In genomic region chr10:82048460-82048804, GRCm38 (mm10) we compare ENCODE assay signal across 8 mouse cellular contexts. TPM values are rescaled to one million over a fixed set of nuclear protein-coding genes. Genes with fewer than 3 reads are reported as not detected.
A peak's percentile ranks its signal among the peaks of the same experiment; 100 is the strongest.
DNase-seq lines count a peak whose midpoint lies in the region; ATAC-seq and TF ChIP-seq lines count a peak whose summit lies in the region.
"Not testable (repeated sequence)": the region's sequence is repeated elsewhere in the genome, so short reads cannot be mapped to it uniquely, and the experiment has no call there.

No protein-coding gene starts in this region.

- H3K4me2 ChIP-seq in heart, embryonic 13.5 days: peak overlapping the region; percentile 72
- peak overlapping the region; percentile 56 for H3K4me2 ChIP-seq in limb, embryonic 12.5 days
- H3K4me2 ChIP-seq in lung, embryonic 15.5 days: peak overlapping the region; percentile 60
- peak overlapping the region; percentile 53 for H3K4me2 ChIP-seq in midbrain, postnatal 0 days (ENCODE audit: low read depth, low read length, poor library complexity, severe bottlenecking)

- H3K9me3 ChIP-seq in forebrain, embryonic 10.5 days: peaks cover 80% of the 10 kb centered on the region
- peaks cover 52% of the 10 kb centered on the region for H3K9me3 ChIP-seq in heart, embryonic 13.5 days
- H3K9me3 ChIP-seq in limb, embryonic 12.5 days: peaks cover 62% of the 10 kb centered on the region
- peaks cover 29% of the 10 kb centered on the region for H3K9me3 ChIP-seq in lung, embryonic 15.5 days
- peaks cover 33% of the 10 kb centered on the region for H3K9me3 ChIP-seq in midbrain, postnatal 0 days (ENCODE audit: low read length)

- TF ChIP-seq POLR2A in bone marrow, adult 2 months (IDR thresholded peaks at IDR 0.05; ENCODE audit: borderline replicate concordance, control insufficient read depth, low read depth, low read length); testis, adult 2 months (IDR thresholded peaks at IDR 0.05; ENCODE audit: control insufficient read depth, low read depth, low read length): not testable (repeated sequence)

- H3K27ac ChIP-seq in bone marrow, adult 2 months (ENCODE audit: control insufficient read depth, insufficient read depth, low read depth, low read length, poor library complexity): peak overlapping the region; percentile 84
- peak overlapping the region; percentile 99 for H3K27ac ChIP-seq in forebrain, embryonic 10.5 days
- H3K27ac ChIP-seq in heart, embryonic 13.5 days (replicated peaks): peak overlapping the region; percentile 96
- peak overlapping the region; percentile 95; the same call in 1 of the 2 replicates for H3K27ac ChIP-seq in limb, embryonic 12.5 days
- H3K27ac ChIP-seq in lung, embryonic 15.5 days: peak overlapping the region; percentile 96
- H3K27ac ChIP-seq in midbrain, postnatal 0 days (ENCODE audit: low read depth, low read length): peak overlapping the region; percentile 96
- H3K27ac ChIP-seq in testis, adult 2 months (ENCODE audit: control insufficient read depth, insufficient read depth, low read depth, low read length): not testable (repeated sequence)

- H3K4me1 ChIP-seq in bone marrow, adult 2 months (ENCODE audit: control insufficient read depth, insufficient read depth, low read length); forebrain, embryonic 10.5 days; limb, embryonic 12.5 days (replicated peaks); lung, embryonic 15.5 days; midbrain, postnatal 0 days (ENCODE audit: insufficient read depth, low read length); testis, adult 2 months (ENCODE audit: control insufficient read depth, insufficient read depth, low read length): not testable (repeated sequence)
- H3K4me1 ChIP-seq in heart, embryonic 13.5 days: peaks cover 10% of the 10 kb centered on the region

- H3K9ac ChIP-seq in heart, embryonic 13.5 days: peak overlapping the region; percentile 90
- H3K9ac ChIP-seq in limb, embryonic 12.5 days (replicated peaks): peak overlapping the region; percentile 83; the same call in 1 of the 2 replicates
- peak overlapping the region; percentile 79 for H3K9ac ChIP-seq in lung, embryonic 15.5 days
- peak overlapping the region; percentile 80 for H3K9ac ChIP-seq in midbrain, postnatal 0 days (replicated peaks; ENCODE audit: low read length, poor library complexity, severe bottlenecking)

- H3K4me3 ChIP-seq in bone marrow, adult 2 months (replicated peaks; ENCODE audit: control insufficient read depth, low read depth, low read length): peak overlapping the region; percentile 63
- peak overlapping the region; percentile 73 for H3K4me3 ChIP-seq in forebrain, embryonic 10.5 days
- peak overlapping the region; percentile 81 for H3K4me3 ChIP-seq in heart, embryonic 13.5 days
- peak overlapping the region; percentile 63 for H3K4me3 ChIP-seq in limb, embryonic 12.5 days (replicated peaks)
- H3K4me3 ChIP-seq in lung, embryonic 15.5 days: peak overlapping the region; percentile 80
- peak overlapping the region; percentile 67 for H3K4me3 ChIP-seq in midbrain, postnatal 0 days (ENCODE audit: low read depth, low read length)
- H3K4me3 ChIP-seq in testis, adult 2 months (ENCODE audit: control insufficient read depth, low read depth, low read length): peak overlapping the region; percentile 90

- H3K36me3 ChIP-seq in forebrain, embryonic 10.5 days (replicated peaks): peaks cover 41% of the 10 kb centered on the region
- peaks cover 39% of the 10 kb centered on the region for H3K36me3 ChIP-seq in heart, embryonic 13.5 days
- H3K36me3 ChIP-seq in limb, embryonic 12.5 days: peaks cover 37% of the 10 kb centered on the region
- peaks cover 14% of the 10 kb centered on the region; the same call in 1 of the 2 replicates for H3K36me3 ChIP-seq in lung, embryonic 15.5 days
- not testable (repeated sequence) for H3K36me3 ChIP-seq in midbrain, postnatal 0 days (ENCODE audit: insufficient read depth, low read length); testis, adult 2 months (ENCODE audit: control insufficient read depth, insufficient read depth, low read length)

- not testable (repeated sequence) for H3K27me3 ChIP-seq in forebrain, embryonic 10.5 days (ENCODE audit: poor library complexity, severe bottlenecking); heart, embryonic 13.5 days (replicated peaks); limb, embryonic 12.5 days; lung, embryonic 15.5 days; midbrain, postnatal 0 days (ENCODE audit: insufficient read depth, low read length); testis, adult 2 months (ENCODE audit: control insufficient read depth, insufficient read depth, low read length)

- not testable (repeated sequence) for TF ChIP-seq CTCF in bone marrow, adult 2 months (IDR thresholded peaks at IDR 0.05; ENCODE audit: control insufficient read depth, insufficient read depth, low read length); midbrain, postnatal 0 days (IDR thresholded peaks at IDR 0.05); testis, adult 2 months (IDR thresholded peaks at IDR 0.05; ENCODE audit: control insufficient read depth, insufficient read depth, insufficient replicate concordance, low read depth, low read length)

- not testable (repeated sequence) for ATAC-seq in heart, embryonic 13.5 days (ENCODE audit: extremely low read depth, insufficient number of reproducible peaks, low FRiP score, low TSS enrichment); lung, embryonic 15.5 days (ENCODE audit: borderline replicate concordance, extremely low read depth, low FRiP score, low TSS enrichment); midbrain, postnatal 0 days (ENCODE audit: low FRiP score)
- ATAC-seq in limb, embryonic 12.5 days (ENCODE audit: insufficient number of reproducible peaks, insufficient read depth, low FRiP score, low TSS enrichment, low read depth): 0 out of 2 replicates have a peak, but pooled peaks have one; percentile 22

- not testable (repeated sequence) for DNase-seq in forebrain, embryonic 10.5 days (ENCODE audit: extremely low spot score, low spot score); midbrain, postnatal 0 days (ENCODE audit: low spot score)
- peak; percentile 92 for DNase-seq in hindlimb bud, embryonic 11.5 days (ENCODE audit: extremely low spot score, low read depth, low spot score)

- WGBS in bone marrow, adult 2 months: 25% methylated on average over 10 of the region's 10 CpGs
- WGBS in forebrain, embryonic 10.5 days: 33% methylated on average over 10 of the region's 10 CpGs
- 22% methylated on average over 10 of the region's 10 CpGs for WGBS in heart, embryonic 13.5 days
- 26% methylated on average over 10 of the region's 10 CpGs for WGBS in limb, embryonic 12.5 days
- 25% methylated on average over 10 of the region's 10 CpGs for WGBS in lung, embryonic 15.5 days
- 30% methylated on average over 10 of the region's 10 CpGs for WGBS in midbrain, postnatal 0 days

RNA-seq across cellular contexts. Expression of gene Zfp873, which starts 0.5 kb away (rescaled TPM):
- 1.6 and 1.7 TPM in 2 replicates for polyA plus RNA-seq in bone marrow, adult 2 months (2011; ENCODE audit: insufficient read depth, insufficient read length, low replicate concordance, missing spikeins)
- 16.2 and 17.8 TPM in 2 replicates for polyA plus RNA-seq in forebrain, embryonic 10.5 days (2016; fragmentation: Nextera tagmentation; extraction: Ambion mirVana)
- 10.8 and 11.1 TPM in 2 replicates for polyA plus RNA-seq in heart, embryonic 13.5 days (2015; fragmentation: Nextera tagmentation; extraction: Ambion mirVana)
- 16.8 and 17.5 TPM in 2 replicates for polyA plus RNA-seq in limb, embryonic 12.5 days (2016; fragmentation: Nextera tagmentation; extraction: Ambion mirVana)
- 16.0 and 16.7 TPM in 2 replicates for polyA plus RNA-seq in lung, embryonic 15.5 days (2015; fragmentation: Nextera tagmentation; extraction: Ambion mirVana)
- total RNA-seq in midbrain, postnatal 0 days (2014; rRNA removed): 8.3 and 11.2 TPM in 2 replicates
- 7.5 and 8.2 TPM in 2 replicates for polyA plus RNA-seq in midbrain, postnatal 0 days (2015; fragmentation: Nextera tagmentation; extraction: Ambion mirVana)
- 0.20 and 0.40 TPM in 2 replicates for polyA plus RNA-seq in testis, adult 2 months (2012; rRNA removed)

RNA-seq across cellular contexts. Expression of gene BC024063, which starts 34.7 kb away (rescaled TPM):
- polyA plus RNA-seq in bone marrow, adult 2 months (2011; ENCODE audit: insufficient read depth, insufficient read length, low replicate concordance, missing spikeins): 0.90 TPM in 1 of 2 replicates, not detected in the other
- polyA plus RNA-seq in forebrain, embryonic 10.5 days (2016; fragmentation: Nextera tagmentation; extraction: Ambion mirVana): 4.0 and 5.2 TPM in 2 replicates
- 2.4 and 3.4 TPM in 2 replicates for polyA plus RNA-seq in heart, embryonic 13.5 days (2015; fragmentation: Nextera tagmentation; extraction: Ambion mirVana)
- 5.5 and 6.3 TPM in 2 replicates for polyA plus RNA-seq in limb, embryonic 12.5 days (2016; fragmentation: Nextera tagmentation; extraction: Ambion mirVana)
- polyA plus RNA-seq in lung, embryonic 15.5 days (2015; fragmentation: Nextera tagmentation; extraction: Ambion mirVana): 5.9 and 6.5 TPM in 2 replicates
- 4.5 and 6.6 TPM in 2 replicates for total RNA-seq in midbrain, postnatal 0 days (2014; rRNA removed)
- polyA plus RNA-seq in midbrain, postnatal 0 days (2015; fragmentation: Nextera tagmentation; extraction: Ambion mirVana): 4.2 and 4.3 TPM in 2 replicates
- polyA plus RNA-seq in testis, adult 2 months (2012; rRNA removed): 0.41 and 0.43 TPM in 2 replicates
